Mouse (Mus musculus) hindlimb bud, embryonic 11.5 days (tissue): ENCODE measurements around the gene Usp40.

Source experiments
- DNase-seq: peaks from one replicate; pipeline ENCODE4 v3.0.0-alpha.2; 2012; ENCODE audit warnings: low read depth, low spot score; ENCODE audit errors: extremely low spot score

Usp40 gene

GRCm38 (mm10) chr1:87951641-87952040 lies 56.7 kb downstream of the Usp40 start:
- DNase-seq: no peak

- DNase-seq: no peak
Observed at GRCm38 (mm10) chr1:87947681-87948091, 60.7 kb downstream of the Usp40 start.

- DNase-seq: no peak
Observed at GRCm38 (mm10) chr1:87941765-87942164, 66.6 kb downstream of the Usp40 start.

- no peak for DNase-seq
Observed at GRCm38 (mm10) chr1:87936516-87936915, 71.8 kb downstream of the Usp40 start.

- DNase-seq: no peak
Observed at GRCm38 (mm10) chr1:87936075-87936474, 72.3 kb downstream of the Usp40 start.

- no peak for DNase-seq
Observed at GRCm38 (mm10) chr1:87935546-87935945, 72.8 kb downstream of the Usp40 start.

- DNase-seq: no peak
Observed at GRCm38 (mm10) chr1:87935095-87935494, 73.3 kb downstream of the Usp40 start.

- no peak for DNase-seq
Observed at GRCm38 (mm10) chr1:87933051-87933450, 75.3 kb downstream of the Usp40 start.

GRCm38 (mm10) chr1:87929730-87930129 lies 78.6 kb downstream of the Usp40 start:
- DNase-seq: no peak

GRCm38 (mm10) chr1:87924888-87925287 lies 83.5 kb downstream of the Usp40 start:
- no peak for DNase-seq

GRCm38 (mm10) chr1:87922666-87923065 lies 85.7 kb downstream of the Usp40 start:
- no peak for DNase-seq

- DNase-seq: no peak
Observed at GRCm38 (mm10) chr1:87920056-87920614, 88.2 kb downstream of the Usp40 start.

- DNase-seq: no peak
Observed at GRCm38 (mm10) chr1:87918061-87918460, 90.3 kb downstream of the Usp40 start.

GRCm38 (mm10) chr1:87917361-87917760 lies 91.0 kb downstream of the Usp40 start:
- no peak for DNase-seq

GRCm38 (mm10) chr1:87913356-87913755 lies 95.0 kb downstream of the Usp40 start:
- no peak for DNase-seq

GRCm38 (mm10) chr1:87910428-87910827 lies 97.9 kb downstream of the Usp40 start:
- DNase-seq: no peak

- no peak for DNase-seq
Observed at GRCm38 (mm10) chr1:87909565-87909964, 98.8 kb downstream of the Usp40 start.

GRCm38 (mm10) chr1:87908736-87909135 lies 99.6 kb downstream of the Usp40 start:
- no peak for DNase-seq

GRCm38 (mm10) chr1:87908006-87908405 lies 100.3 kb downstream of the Usp40 start:
- DNase-seq: no peak

GRCm38 (mm10) chr1:87906361-87906956 lies 101.9 kb downstream of the Usp40 start:
- DNase-seq: no peak

GRCm38 (mm10) chr1:87902186-87902585 lies 106.2 kb downstream of the Usp40 start:
- no peak for DNase-seq

- DNase-seq: no peak
Observed at GRCm38 (mm10) chr1:87900979-87901378, 107.4 kb downstream of the Usp40 start.

- DNase-seq: no peak
Observed at GRCm38 (mm10) chr1:87899701-87900100, 108.7 kb downstream of the Usp40 start.
